Mouse (Mus musculus) adrenal gland, postnatal 14 days (tissue): Measurements from ENCODE around the gene Krtdap. TPM values are rescaled to one million over a fixed set of nuclear protein-coding genes. Genes with fewer than 3 reads are reported as not detected.
"Not testable (repeated sequence)": the region's sequence is repeated elsewhere in the genome, so short reads cannot be mapped to it uniquely, and the experiment has no call there.

Experiments used
- DNase-seq: peaks from one replicate; pipeline ENCODE4 v3.0.0; 2021; ENCODE audit warnings: mixed read lengths
- total RNA-seq: library from RNA; stranded (reverse); gene quantifications from 2 replicates; pipeline ENCODE4 v1.2.3, GENCODE M21; 2021

Krtdap gene
- total RNA-seq, 1 experiment from 2014 or later, result 1.3 TPM

- DNase-seq, result no peak
Observed at GRCm38 (mm10) chr7:30790141-30790540, 2.4 kb downstream of the Krtdap start.

GRCm38 (mm10) chr7:30791921-30792320, 4.2 kb downstream of the Krtdap start:
- no peak for DNase-seq

GRCm38 (mm10) chr7:30794921-30795320, 7.2 kb downstream of the Krtdap start:
- DNase-seq, result no peak

GRCm38 (mm10) chr7:30796790-30797189, 9.1 kb downstream of the Krtdap start:
- no peak for DNase-seq

- DNase-seq, result no peak
Observed at GRCm38 (mm10) chr7:30800653-30801052, 13.0 kb downstream of the Krtdap start.

- DNase-seq, result no peak
Observed at GRCm38 (mm10) chr7:30803256-30803655, 15.6 kb downstream of the Krtdap start.

GRCm38 (mm10) chr7:30804026-30804715, 16.5 kb downstream of the Krtdap start:
- no peak for DNase-seq

GRCm38 (mm10) chr7:30805924-30806323, 18.2 kb downstream of the Krtdap start:
- DNase-seq, result peak; percentile 87

- no peak for DNase-seq
Observed at GRCm38 (mm10) chr7:30810319-30810718, 22.6 kb downstream of the Krtdap start.

- no peak for DNase-seq
Observed at GRCm38 (mm10) chr7:30811757-30812290, 24.1 kb downstream of the Krtdap start.

GRCm38 (mm10) chr7:30812291-30812807, 24.7 kb downstream of the Krtdap start:
- DNase-seq, result no peak

- no peak for DNase-seq
Observed at GRCm38 (mm10) chr7:30820131-30820530, 32.4 kb downstream of the Krtdap start.

GRCm38 (mm10) chr7:30820854-30821445, 33.3 kb downstream of the Krtdap start:
- no peak for DNase-seq

GRCm38 (mm10) chr7:30821532-30821931, 33.8 kb downstream of the Krtdap start:
- DNase-seq, result no peak

- DNase-seq, result no peak
Observed at GRCm38 (mm10) chr7:30823675-30824074, 36.0 kb downstream of the Krtdap start, which contains the start of gene Ffar2. Ffar2 (minus strand) TSS chr7:30823775.

- no peak for DNase-seq
Observed at GRCm38 (mm10) chr7:30824306-30824705, 36.6 kb downstream of the Krtdap start.

GRCm38 (mm10) chr7:30826660-30827059, 39.0 kb downstream of the Krtdap start:
- no peak for DNase-seq

- DNase-seq, result not testable (repeated sequence)
Observed at GRCm38 (mm10) chr7:30828871-30829270, 41.2 kb downstream of the Krtdap start.

GRCm38 (mm10) chr7:30829428-30829827, 41.7 kb downstream of the Krtdap start:
- no peak for DNase-seq

- no peak for DNase-seq
Observed at GRCm38 (mm10) chr7:30832261-30832660, 44.6 kb downstream of the Krtdap start.

- not testable (repeated sequence) for DNase-seq
Observed at GRCm38 (mm10) chr7:30832684-30833083, 45.0 kb downstream of the Krtdap start.

GRCm38 (mm10) chr7:30837277-30837676, 49.6 kb downstream of the Krtdap start:
- no peak for DNase-seq

- DNase-seq, result no peak
Observed at GRCm38 (mm10) chr7:30840306-30840705, 52.6 kb downstream of the Krtdap start.
